Mouse (Mus musculus) Patski (cell line): Measurements from ENCODE around the gene Lrp4. TPM values are rescaled to one million over a fixed set of nuclear protein-coding genes. Genes with fewer than 3 reads are reported as not detected.

ENCODE experiments used
- ATAC-seq: fragments of 100-300 bp; one replicate; pipeline ENCODE4 v1.8.0; 2021
- CTCF ChIA-PET: fragments of 350-600 bp; sonication (Branson Sonifier 250); formaldehyde crosslinking; loops from one replicate; lab custom pipeline; 2022; ENCODE audit warnings: inconsistent platforms; lab: Charles Lee
- POLR2A ChIA-PET: fragments of 350-600 bp; sonication (Branson Sonifier 250); formaldehyde crosslinking; loops from one replicate; lab custom pipeline; 2022; ENCODE audit warnings: antibody characterized with exemption, inconsistent platforms; lab: Charles Lee
- DNase-seq: peaks from one replicate; pipeline ENCODE4 v3.0.0-alpha.2; 2011; ENCODE audit warnings: low read depth, low spot score
- H3K27me3 ChIP-seq: fragments of 371-371 bp; one replicate; pipeline ENCODE4 v1.5.1; 2021
- CTCF ChIP-seq: fragments of 100-300 bp; IDR thresholded peaks from one replicate; pipeline ENCODE4 v1.5.1; 2021
- in situ Hi-C: fragments of 300-500 bp; cut with MboI; formaldehyde crosslinking; loops from 3 replicates; pipeline ENCODE4 v1.11.1; 2018; ENCODE audit warnings: low pct_unique_long_range_greater_than_20kb, mixed read lengths
- polyA plus RNA-seq: library from polyadenylated mRNA; unstranded; gene quantifications from one replicate; pipeline ENCODE4 v1.2.3, GENCODE M21; 2021

The Lrp4 gene
- polyA plus RNA-seq, 1 experiment from 2014 or later, result 3.4 TPM

DNA sequence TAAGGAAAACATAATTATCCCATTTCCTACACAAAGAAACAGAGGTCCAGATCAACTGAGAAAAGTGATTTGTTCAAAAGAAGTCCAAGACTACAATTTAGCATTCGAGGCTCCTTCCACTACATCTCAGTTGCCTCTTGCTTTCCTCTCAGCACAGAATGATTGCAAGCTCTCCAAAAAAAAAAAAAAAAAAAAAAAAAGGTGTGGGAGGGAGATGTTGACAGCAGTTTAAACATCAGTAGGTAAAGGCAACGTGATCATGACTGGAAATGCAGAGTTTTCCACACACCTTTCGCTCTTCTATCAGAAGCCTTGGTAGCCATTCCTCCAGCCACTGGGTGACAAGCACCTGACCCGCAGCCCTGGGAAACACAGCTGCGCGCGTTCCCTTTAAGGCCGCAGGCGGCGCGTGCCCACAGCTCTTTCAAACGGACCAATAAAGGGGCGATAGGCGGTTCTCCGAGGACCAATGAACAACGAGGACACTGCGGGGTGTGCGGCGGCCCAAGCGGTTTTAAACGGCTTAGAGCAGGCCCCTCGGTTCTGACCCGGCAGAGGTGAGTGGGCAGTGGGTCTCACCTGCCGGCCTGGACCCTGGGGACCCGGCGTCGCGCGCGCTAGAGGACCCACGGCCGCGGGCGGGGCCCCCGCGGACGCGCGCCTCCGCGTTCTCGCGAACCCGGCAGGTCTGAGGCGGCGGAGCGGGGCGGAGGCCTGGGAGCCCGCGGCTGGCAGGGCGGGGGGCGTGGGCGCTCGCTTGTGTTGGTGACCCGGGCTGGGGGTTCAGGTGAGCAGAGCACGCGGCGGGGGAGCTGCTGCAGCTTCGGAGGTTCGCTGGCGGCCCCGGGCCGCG, 69.2 kb downstream of the Lrp4 start, which contains the start of gene Ckap5:
Ckap5 (plus strand) TSS at position 469 of the 853 bp plus-strand sequence.
- DNase-seq (peak; percentile 50), ATAC-seq (peak; percentile 92)
- ChIA-PET POLR2A (interaction anchor here (0.5 to 0.7 kb wide), 3 partner anchors 17 to 494 kb away, joined by 3 read pairs; no protein-coding TSS in a partner anchor), CTCF (interaction anchor here (0.9 kb wide), 1 partner anchor 28 kb away, joined by 3 read pairs; no protein-coding TSS in a partner anchor)
- in situ Hi-C loops, result no loop called here
- no peaks in the 10 kb centered on the region for H3K27me3 ChIP-seq
- TF ChIP-seq CTCF, result no peak

DNA sequence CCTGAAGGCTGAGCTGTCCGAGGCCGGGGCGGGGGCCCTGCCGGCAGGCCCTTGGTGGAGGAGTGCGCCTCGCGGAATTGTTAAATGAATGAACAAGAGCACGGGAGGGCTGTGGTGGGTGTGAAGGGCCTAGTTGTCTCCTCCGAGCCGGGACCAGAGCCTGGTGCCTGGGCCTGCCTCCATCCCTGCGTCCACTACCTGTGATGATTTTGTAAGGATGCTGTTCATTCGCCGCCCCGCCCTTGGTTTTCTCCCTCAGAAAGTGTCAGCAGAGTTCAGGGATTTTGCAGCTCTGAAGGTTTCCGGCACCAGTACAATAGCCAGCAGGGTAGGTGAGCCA, 69.8 kb downstream of the Lrp4 start:
- ChIA-PET CTCF (interaction anchor here (0.9 kb wide), 1 partner anchor 29 kb away, joined by 3 read pairs; no protein-coding TSS in a partner anchor), POLR2A (interaction anchor here (0.5 kb wide), 1 partner anchor 246 kb away, joined by 3 read pairs; no protein-coding TSS in a partner anchor)
- ATAC-seq, result peak; percentile 45
- TF ChIP-seq CTCF, result no peak
- no peaks in the 10 kb centered on the region for H3K27me3 ChIP-seq
- in situ Hi-C loops, result no loop called here
- no peak for DNase-seq

GRCm38 (mm10) chr2:91537588-91538205, 80.4 kb downstream of the Lrp4 start:
- ChIA-PET CTCF (interaction anchor here (0.7 to 1.4 kb wide), 2 partner anchors 18 to 59 kb away, joined by 3 read pairs; no protein-coding TSS in a partner anchor), POLR2A (no interaction called here)
- no peaks in the 10 kb centered on the region for H3K27me3 ChIP-seq
- TF ChIP-seq CTCF, result no peak
- DNase-seq (no peak), ATAC-seq (peak; percentile 94)
- in situ Hi-C loops, result no loop called here

Other genes starting within 250 kb of the Lrp4 start
- 16.1 TPM for gene Ddb2, start 220.5 kb upstream of the Lrp4 start, polyA plus RNA-seq
- gene Pacsin3, start 201.6 kb upstream of the Lrp4 start, polyA plus RNA-seq, result 80.6 TPM
- gene Arfgap2, start 192.5 kb upstream of the Lrp4 start, polyA plus RNA-seq, result 71.1 TPM
- gene 1110051M20Rik, start 12.8 kb upstream of the Lrp4 start, polyA plus RNA-seq, result 15.1 TPM
- 58.1 TPM for gene Ckap5, start 69.3 kb downstream of the Lrp4 start, polyA plus RNA-seq
- gene F2, start 178.9 kb downstream of the Lrp4 start, polyA plus RNA-seq, result not detected
- 15.2 TPM for gene Zfp408, start 192.3 kb downstream of the Lrp4 start, polyA plus RNA-seq
- gene Arhgap1, start 192.3 kb downstream of the Lrp4 start, polyA plus RNA-seq, result 80.1 TPM